Mouse (Mus musculus) heart, adult 2 months (tissue): ENCODE results near the gene Myrf. TPM values are rescaled to one million over a fixed set of nuclear protein-coding genes. Genes with fewer than 3 reads are reported as not detected.

ENCODE experiments used
- DNase-seq, 2 experiments: peaks; one replicate each; pipeline ENCODE4 v3.0.0; 2021
- H3K27ac ChIP-seq: fragments of 200-600 bp; 2 replicates; pipeline ENCODE4 v1.8.1; 2022
- H3K27me3 ChIP-seq: fragments of 200-500 bp; 2 replicates; pipeline ENCODE4 v1.6.1; 2012; ENCODE audit warnings: mild to moderate bottlenecking, low read length, inconsistent platforms, mixed read lengths; ENCODE audit not compliant: control insufficient read depth, insufficient read depth
- H3K36me3 ChIP-seq: fragments of 200-500 bp; 2 replicates; pipeline ENCODE4 v1.6.1; 2012; ENCODE audit warnings: low read length, inconsistent platforms; ENCODE audit not compliant: control insufficient read depth, insufficient read depth
- H3K4me1 ChIP-seq: fragments of 200-500 bp; 2 replicates; pipeline ENCODE4 v1.6.1; 2011; ENCODE audit warnings: low read length; ENCODE audit not compliant: control insufficient read depth, insufficient read depth
- H3K4me3 ChIP-seq: fragments of 200-600 bp; 2 replicates; pipeline ENCODE4 v1.8.1; 2022
- H3K79me2 ChIP-seq: fragments of 200-500 bp; replicated peaks from 2 replicates; pipeline ENCODE4 v1.6.1; 2012; ENCODE audit warnings: mild to moderate bottlenecking, inconsistent platforms, low read length, moderate library complexity, mixed read lengths; ENCODE audit not compliant: control insufficient read depth, insufficient read depth
- H3K9ac ChIP-seq: fragments of 200-500 bp; 2 replicates; pipeline ENCODE4 v1.6.1; 2012; ENCODE audit warnings: low read depth, mild to moderate bottlenecking, control low read depth, inconsistent platforms, low read length, mixed read lengths
- CTCF ChIP-seq: fragments of 200-600 bp; IDR thresholded peaks from 2 replicates; pipeline ENCODE4 v1.8.1; 2022; ENCODE audit warnings: antibody characterized with exemption, mild to moderate bottlenecking, moderate library complexity
- EP300 ChIP-seq: fragments of 200-500 bp; IDR thresholded peaks from 2 replicates; pipeline ENCODE4 v1.6.1; 2011; ENCODE audit warnings: low read depth, low read length, control low read depth; ENCODE audit not compliant: insufficient read depth
- POLR2A ChIP-seq: fragments of 200-500 bp; IDR thresholded peaks from 2 replicates; pipeline ENCODE4 v1.6.1; 2011; ENCODE audit warnings: mild to moderate bottlenecking, low read depth, low read length, control low read depth; ENCODE audit not compliant: insufficient read depth
- WGBS: fragments of 180-500 bp; shearing (Covaris S2); methylation state at CpG from one replicate; pipeline ENCODE4 v1.1.7; 2018; 5-methylcytosine and 5-hydroxymethylcytosine counted together
- intact Hi-C: fragments of 180-260 bp; cut with DNase I; formaldehyde crosslinking; loops from one replicate; pipeline ENCODE4 v1.15.1; 2025
- polyA plus RNA-seq: library from polyadenylated mRNA; depleted of rRNA; stranded (reverse); fragments of >200 nt; gene quantifications from 2 replicates; pipeline ENCODE4 v1.2.3, GENCODE M21; 2012
- total RNA-seq, 2 experiments: library from RNA; stranded (reverse); gene quantifications; 2 replicates each; pipeline ENCODE4 v1.2.3; 2021

Gene Myrf
- total and polyA plus RNA-seq, 3 experiments, result 3.9 to 6.5 (median 4.7) TPM

DNA sequence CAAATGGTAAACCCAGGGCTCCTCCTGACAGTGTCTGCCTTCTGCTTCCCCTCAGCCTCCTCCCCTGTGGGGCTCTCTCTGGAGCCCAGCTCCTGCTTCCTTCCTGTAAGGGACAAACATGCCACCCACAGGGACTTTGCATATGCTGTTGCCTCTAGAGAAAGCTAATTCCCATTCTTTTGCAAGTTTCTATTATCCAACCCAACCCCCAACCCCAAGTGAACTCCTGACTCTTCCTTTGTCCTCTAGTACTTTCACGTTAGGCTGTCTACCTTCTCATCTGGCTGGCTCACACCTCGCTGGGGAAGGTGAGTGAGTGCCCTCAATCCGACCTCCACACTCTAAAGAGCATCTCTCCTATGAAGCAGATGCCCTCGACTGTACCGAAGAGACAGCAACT, 8.7 kb downstream of the Myrf start:
- no peak for TF ChIP-seq CTCF
- no peak for TF ChIP-seq POLR2A
- no peak for TF ChIP-seq EP300
- Histone ChIP-seq H3K36me3 (no peaks in the 10 kb centered on the region), H3K9ac (no peak overlapping the region), H3K27me3 (no peaks in the 10 kb centered on the region), H3K4me3 (no peak overlapping the region), H3K4me1 (no peaks in the 10 kb centered on the region), H3K27ac (no peak overlapping the region), H3K79me2 (no peaks in the 10 kb centered on the region)
- 46% methylated on average over 5 of the region's 5 CpGs for WGBS
- DNase-seq, result no peak
- intact Hi-C loops, result no loop called here

DNA sequence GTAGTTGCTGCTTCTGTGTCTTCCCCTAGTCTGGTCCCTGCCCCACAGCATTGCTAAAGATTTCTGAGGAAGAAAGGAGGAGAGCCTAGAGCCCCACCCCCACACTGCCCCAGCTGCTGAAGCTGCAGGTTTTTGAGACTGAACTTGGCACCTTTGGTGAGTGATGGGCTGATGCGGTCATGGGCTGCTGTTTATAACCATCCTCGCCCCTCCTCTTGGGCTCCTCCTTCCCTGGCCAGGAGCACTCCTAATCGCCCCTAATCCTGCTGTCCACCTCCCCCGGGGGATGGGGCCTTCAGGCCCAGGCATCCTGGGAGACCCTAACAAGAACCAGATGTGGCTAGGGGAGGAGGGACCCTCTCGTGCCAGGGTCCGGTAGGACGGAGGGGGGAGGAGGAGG, 9.5 kb downstream of the Myrf start:
- H3K79me2 ChIP-seq, result no peaks in the 10 kb centered on the region
- H3K27me3 ChIP-seq, result no peaks in the 10 kb centered on the region
- H3K27ac ChIP-seq, result no peak overlapping the region
- TF ChIP-seq CTCF, result no peak
- TF ChIP-seq POLR2A, result no peak
- 24% methylated on average over 7 of the region's 7 CpGs for WGBS
- DNase-seq, result no peak
- no peak overlapping the region for H3K4me3 ChIP-seq
- intact Hi-C loops, result no loop called here
- no peak overlapping the region for H3K9ac ChIP-seq
- H3K36me3 ChIP-seq, result no peaks in the 10 kb centered on the region
- H3K4me1 ChIP-seq, result no peaks in the 10 kb centered on the region

DNA sequence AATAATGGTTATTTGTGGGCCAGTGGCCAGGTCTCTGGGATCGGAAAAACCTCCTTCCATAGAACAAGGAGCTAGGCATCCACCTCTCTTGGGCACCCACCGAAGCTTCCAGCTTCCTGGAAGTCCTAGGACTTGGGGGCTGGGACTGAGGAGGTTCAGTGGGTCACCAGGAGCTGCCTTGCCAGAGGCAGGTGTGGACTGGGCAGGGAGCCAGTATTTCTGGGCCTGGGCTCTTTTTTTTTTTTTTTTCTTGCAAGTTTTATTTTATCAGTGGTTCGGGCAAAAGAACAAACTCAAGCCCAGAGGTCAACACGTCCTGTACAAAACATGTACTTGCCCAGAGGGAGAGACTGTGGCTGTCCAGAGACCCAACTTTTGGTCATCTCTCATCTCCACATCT, 14.8 kb downstream of the Myrf start:
- no peak for TF ChIP-seq POLR2A
- TF ChIP-seq EP300, result no peak
- TF ChIP-seq CTCF, result no peak
- H3K4me1 ChIP-seq, result no peaks in the 10 kb centered on the region
- intact Hi-C loops, result no loop called here
- no peak overlapping the region for H3K9ac ChIP-seq
- DNase-seq, result no peak
- no peaks in the 10 kb centered on the region for H3K79me2 ChIP-seq
- H3K27me3 ChIP-seq, result 0 out of 2 replicates have a peak, but pooled peaks cover 2% of the 10 kb centered on the region
- H3K4me3 ChIP-seq, result no peak overlapping the region
- no peak overlapping the region for H3K27ac ChIP-seq
- no peaks in the 10 kb centered on the region for H3K36me3 ChIP-seq
- WGBS, result 45% methylated on average over 4 of the region's 4 CpGs

DNA sequence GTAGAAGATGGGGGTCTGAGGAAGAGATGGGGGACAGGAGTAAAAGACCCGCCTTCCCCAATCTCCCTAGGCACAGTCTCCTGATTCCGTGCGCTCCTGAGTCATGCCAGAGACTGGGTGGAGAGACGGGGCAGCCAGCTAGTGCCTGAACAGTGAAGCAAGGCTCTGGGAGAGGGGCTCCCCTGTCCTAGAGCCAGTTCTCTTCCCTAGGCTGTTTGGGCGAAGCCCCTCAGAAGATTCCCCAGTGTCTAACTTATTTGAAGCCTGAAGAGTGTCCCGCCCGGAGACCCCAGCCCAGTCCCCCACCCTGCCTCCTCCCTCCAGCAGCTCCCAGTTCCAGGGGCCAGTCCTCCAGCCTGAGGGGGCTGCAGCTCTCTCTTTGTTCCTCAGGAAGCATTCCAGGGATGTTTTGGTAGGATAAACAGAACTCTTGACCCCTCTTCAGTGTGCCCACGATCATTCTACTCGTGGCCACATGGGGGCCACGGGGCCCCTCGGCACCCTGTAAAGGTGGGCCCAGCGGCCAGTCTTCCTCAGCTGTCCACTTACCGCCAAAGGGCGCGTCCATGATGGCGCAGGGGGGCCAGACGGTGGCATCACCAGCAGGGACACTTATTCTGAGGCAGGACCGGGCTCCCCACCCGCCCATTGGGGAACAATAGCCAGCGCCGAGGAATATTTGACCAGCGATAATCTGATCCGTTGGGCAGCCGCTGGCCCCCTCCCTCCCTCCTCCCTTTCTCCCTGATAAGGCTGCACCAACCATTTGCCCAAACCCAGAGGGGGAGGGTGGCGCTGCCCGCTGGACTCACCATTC, 15.7 kb downstream of the Myrf start:
- 24% methylated on average over 24 of the region's 26 CpGs for WGBS
- H3K27ac ChIP-seq, result no peak overlapping the region
- no peaks in the 10 kb centered on the region for H3K79me2 ChIP-seq
- no peaks in the 10 kb centered on the region for H3K4me1 ChIP-seq
- intact Hi-C loops, result no loop called here
- 0 out of 2 replicates have a peak, but pooled peaks cover 2% of the 10 kb centered on the region for H3K27me3 ChIP-seq
- H3K36me3 ChIP-seq, result no peaks in the 10 kb centered on the region
- no peak overlapping the region for H3K4me3 ChIP-seq
- TF ChIP-seq EP300 (no peak), CTCF (no peak), POLR2A (no peak)
- H3K9ac ChIP-seq, result no peak overlapping the region
- DNase-seq, result no peak

DNA sequence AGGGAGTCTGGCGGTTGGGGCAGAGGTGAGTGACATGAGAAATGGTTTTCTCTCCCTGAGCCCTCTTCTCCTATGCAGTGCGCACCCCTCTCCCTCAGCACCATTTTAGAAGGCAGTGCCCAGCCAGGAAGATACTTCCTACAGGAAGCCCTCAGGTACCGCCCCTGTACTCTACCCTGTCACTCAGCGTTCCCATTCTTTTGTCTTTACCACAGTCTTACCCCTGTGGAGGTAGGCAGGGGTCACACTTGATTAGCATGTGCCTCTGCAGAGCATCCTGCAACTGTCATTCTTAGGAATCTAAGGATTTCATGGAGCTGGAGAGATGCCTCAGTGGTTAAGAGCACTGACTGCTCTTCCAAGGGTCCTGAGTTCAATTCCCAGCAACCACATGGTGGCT, 17.0 kb downstream of the Myrf start:
- H3K27me3 ChIP-seq, result 0 out of 2 replicates have a peak, but pooled peaks cover 2% of the 10 kb centered on the region
- no peak for TF ChIP-seq EP300
- TF ChIP-seq CTCF, result no peak
- no peak for TF ChIP-seq POLR2A
- H3K27ac ChIP-seq, result no peak overlapping the region
- no peaks in the 10 kb centered on the region for H3K36me3 ChIP-seq
- intact Hi-C loops, result no loop called here
- DNase-seq, result no peak
- no peak overlapping the region for H3K9ac ChIP-seq
- H3K79me2 ChIP-seq, result no peaks in the 10 kb centered on the region
- H3K4me3 ChIP-seq, result no peak overlapping the region
- H3K4me1 ChIP-seq, result no peaks in the 10 kb centered on the region
- 73% methylated on average over 4 of the region's 4 CpGs for WGBS

DNA sequence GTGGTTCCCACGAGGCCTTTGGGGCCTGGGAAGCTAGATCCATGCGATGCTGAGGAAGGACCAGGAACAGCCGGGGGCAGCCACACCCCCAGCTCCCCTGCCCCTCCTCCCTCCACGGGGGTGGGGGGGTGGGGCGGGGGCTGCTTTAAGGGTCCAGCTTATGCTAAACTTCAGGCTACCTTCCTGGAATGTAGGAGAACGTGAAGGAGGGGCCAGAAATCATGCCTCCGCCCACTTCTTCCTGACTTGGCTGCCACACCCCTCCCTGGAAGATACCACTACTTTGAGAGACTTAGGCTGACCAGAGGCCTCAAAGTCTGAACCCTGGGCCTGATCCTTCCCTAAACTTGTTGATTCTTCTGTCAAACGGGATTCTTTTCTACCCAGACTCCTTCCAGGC, 17.9 kb downstream of the Myrf start:
- Histone ChIP-seq H3K79me2 (no peaks in the 10 kb centered on the region), H3K4me1 (no peaks in the 10 kb centered on the region), H3K4me3 (no peak overlapping the region), H3K27ac (no peak overlapping the region), H3K36me3 (no peaks in the 10 kb centered on the region), H3K27me3 (0 out of 2 replicates have a peak, but pooled peaks cover 2% of the 10 kb centered on the region), H3K9ac (no peak overlapping the region)
- no peak for DNase-seq
- 39% methylated on average over 8 of the region's 8 CpGs for WGBS
- intact Hi-C loops, result no loop called here
- no peak for TF ChIP-seq POLR2A
- no peak for TF ChIP-seq CTCF
- no peak for TF ChIP-seq EP300
